Mouse (Mus musculus) gastrocnemius, adult 18-20 months (tissue): Measurements from ENCODE around the gene Casc3. TPM values are rescaled to one million over a fixed set of nuclear protein-coding genes. Genes with fewer than 3 reads are reported as not detected.
A peak's percentile ranks its signal among the peaks of the same experiment; 100 is the strongest.
"Not testable (repeated sequence)": the region's sequence is repeated elsewhere in the genome, so short reads cannot be mapped to it uniquely, and the experiment has no call there.

ENCODE experiments used
- DNase-seq: peaks from one replicate; pipeline ENCODE4 v3.0.0; 2021; ENCODE audit warnings: low spot score
- total RNA-seq, 2 experiments: library from RNA; stranded (reverse); gene quantifications; 2 replicates each; pipeline ENCODE4 v1.2.3; 2021

Casc3 gene
- total RNA-seq, 2 experiments from 2014 or later, result 14.0 to 15.6 TPM

GRCm38 (mm10) chr11:98788550-98789218 is 16.0 kb upstream of the Casc3 start:
- DNase-seq, result peak; percentile 94

GRCm38 (mm10) chr11:98789219-98789807 is 15.4 kb upstream of the Casc3 start:
- DNase-seq, result no peak

GRCm38 (mm10) chr11:98789824-98790223 is 14.9 kb upstream of the Casc3 start:
- DNase-seq, result no peak

GRCm38 (mm10) chr11:98790631-98791205 is 14.0 kb upstream of the Casc3 start:
- no peak for DNase-seq

- DNase-seq, result no peak
Measured at GRCm38 (mm10) chr11:98791448-98791847, 13.3 kb upstream of the Casc3 start.

- no peak for DNase-seq
Measured at GRCm38 (mm10) chr11:98792081-98792480, 12.6 kb upstream of the Casc3 start.

GRCm38 (mm10) chr11:98794469-98795014 is 10.2 kb upstream of the Casc3 start:
- peak; percentile 73 for DNase-seq

GRCm38 (mm10) chr11:98795015-98795713 is 9.5 kb upstream of the Casc3 start, which contains the start of gene Msl1:
Gene Msl1, plus strand, starts transcription at chr11:98795516.
- DNase-seq, result peak; percentile 85

GRCm38 (mm10) chr11:98795714-98796514 is 8.8 kb upstream of the Casc3 start:
- peak; percentile 50 for DNase-seq

- peak; percentile 44 for DNase-seq
Measured at GRCm38 (mm10) chr11:98796515-98797216, 8.0 kb upstream of the Casc3 start.

GRCm38 (mm10) chr11:98797306-98797705 is 7.4 kb upstream of the Casc3 start:
- DNase-seq, result peak; percentile 18

GRCm38 (mm10) chr11:98797909-98798308 is 6.8 kb upstream of the Casc3 start:
- no peak for DNase-seq

GRCm38 (mm10) chr11:98808417-98808816 is 3.7 kb downstream of the Casc3 start:
- DNase-seq, result no peak

GRCm38 (mm10) chr11:98809457-98810290 is 5.0 kb downstream of the Casc3 start:
- peak; percentile 98 for DNase-seq

GRCm38 (mm10) chr11:98810686-98811085 is 6.0 kb downstream of the Casc3 start:
- no peak for DNase-seq

- no peak for DNase-seq
Measured at GRCm38 (mm10) chr11:98816706-98817239, 12.1 kb downstream of the Casc3 start.

GRCm38 (mm10) chr11:98820968-98821367 is 16.3 kb downstream of the Casc3 start:
- no peak for DNase-seq

GRCm38 (mm10) chr11:98826071-98826470 is 21.4 kb downstream of the Casc3 start:
- DNase-seq, result not testable (repeated sequence)

- no peak for DNase-seq
Measured at GRCm38 (mm10) chr11:98827877-98828276, 23.2 kb downstream of the Casc3 start.
